22 mouse cellular contexts compared by ENCODE assay signal in genomic region chr1:44022656-44023055, GRCm38 (mm10). TPM values are rescaled to one million over a fixed set of nuclear protein-coding genes. Genes with fewer than 3 reads are reported as not detected.
"Had no signal": no experiment of that assay in that cellular context is flagged by ENCODE, and none has a peak within 500 bp of the region (broad histone marks: within the 10 kb centered on the region; RNA-seq: fewer than 3 reads in every experiment).

No protein-coding gene starts in this region.

- DNase-seq: lung, adult 18-20 months; lung, embryonic 14.5 days; lung, postnatal 10 days; lung, postnatal 4 days; retina, postnatal 1 day; right cerebral cortex, adult 18-20 months; right cerebral cortex, postnatal 25 days; right cerebral cortex, postnatal 4 days; thymus, adult 2 months; thymus, postnatal 25 days; thymus, postnatal 4 days had no signal

- H3K27me3 ChIP-seq: midbrain, embryonic 12.5 days; midbrain, embryonic 15.5 days; neural tube, embryonic 13.5 days; neural tube, embryonic 15.5 days; stomach, embryonic 15.5 days had no signal

- H3K9me3 ChIP-seq: midbrain, embryonic 10.5 days; midbrain, embryonic 12.5 days; midbrain, embryonic 15.5 days; neural tube, embryonic 13.5 days; neural tube, embryonic 15.5 days; stomach, embryonic 15.5 days had no signal

- ATAC-seq: midbrain, embryonic 15.5 days had no signal

- H3K36me3 ChIP-seq: midbrain, embryonic 10.5 days; midbrain, embryonic 12.5 days; midbrain, embryonic 15.5 days; neural tube, embryonic 13.5 days; neural tube, embryonic 15.5 days; stomach, embryonic 15.5 days had no signal

- H3K27ac ChIP-seq: midbrain, embryonic 10.5 days; midbrain, embryonic 12.5 days; midbrain, embryonic 15.5 days; neural tube, embryonic 13.5 days; neural tube, embryonic 15.5 days; stomach, embryonic 15.5 days; stomach, postnatal 0 days had no signal

- H3K4me1 ChIP-seq: midbrain, embryonic 10.5 days; midbrain, embryonic 12.5 days; midbrain, embryonic 15.5 days; neural tube, embryonic 13.5 days; neural tube, embryonic 15.5 days; stomach, embryonic 15.5 days had no signal

- H3K4me2 ChIP-seq: lung, embryonic 14.5 days; midbrain, embryonic 12.5 days; midbrain, embryonic 15.5 days; neural tube, embryonic 13.5 days; neural tube, embryonic 15.5 days; stomach, embryonic 15.5 days had no signal

- H3K9ac ChIP-seq: lung, embryonic 14.5 days; midbrain, embryonic 12.5 days; midbrain, embryonic 15.5 days; neural tube, embryonic 13.5 days; neural tube, embryonic 15.5 days; stomach, embryonic 15.5 days had no signal

- H3K4me3 ChIP-seq: midbrain, embryonic 10.5 days; midbrain, embryonic 12.5 days; midbrain, embryonic 15.5 days; neural tube, embryonic 13.5 days; neural tube, embryonic 15.5 days; stomach, embryonic 15.5 days had no signal

RNA-seq across cellular contexts. Expression of gene Mettl21c, which starts 2.8 kb away (rescaled TPM):
- total RNA-seq: megakaryocyte, adult 5-6 weeks had no signal
- polyA plus RNA-seq: spleen, adult 2 months; urinary bladder, adult 2 months had no signal

RNA-seq across cellular contexts. Expression of gene Gm8251, which starts 39.1 kb away (rescaled TPM):
- polyA plus RNA-seq: midbrain, postnatal 0 days; spleen, adult 2 months had no signal
